Mouse (Mus musculus) midbrain, embryonic 16.5 days (tissue): ENCODE data around the gene H2-T3. TPM values are rescaled to one million over a fixed set of nuclear protein-coding genes. Genes with fewer than 3 reads are reported as not detected.
"Not testable (repeated sequence)": the region's sequence is repeated elsewhere in the genome, so short reads cannot be mapped to it uniquely, and the experiment has no call there.

ENCODE experiments used
- ATAC-seq: fragments of 200-750 bp; cut with Nextera tagmentation; 2 replicates; pipeline ENCODE4 v1.8.0; 2017; ENCODE audit warnings: moderate TSS enrichment
- H3K27ac ChIP-seq: fragments of 300-500 bp; sonication (generic); 2 replicates; pipeline ENCODE4 v1.5.1; 2014; ENCODE audit warnings: mild to moderate bottlenecking, low read length, mixed read lengths
- H3K27me3 ChIP-seq: fragments of 300-500 bp; sonication (generic); 2 replicates; pipeline ENCODE4 v1.6.1; 2014; ENCODE audit warnings: low read depth, low read length, mixed read lengths; ENCODE audit not compliant: control insufficient read depth, insufficient read depth
- H3K36me3 ChIP-seq: fragments of 300-500 bp; sonication (generic); 2 replicates; pipeline ENCODE4 v1.6.1; 2014; ENCODE audit warnings: mild to moderate bottlenecking, low read length, moderate library complexity, mixed read lengths; ENCODE audit not compliant: control insufficient read depth, insufficient read depth
- H3K4me1 ChIP-seq: fragments of 300-500 bp; sonication (generic); 2 replicates; pipeline ENCODE4 v1.6.1; 2014; ENCODE audit warnings: mild to moderate bottlenecking, low read length, mixed read lengths; ENCODE audit not compliant: control insufficient read depth, insufficient read depth
- H3K4me2 ChIP-seq: fragments of 300-500 bp; sonication (generic); 2 replicates; pipeline ENCODE4 v1.6.1; 2014; ENCODE audit warnings: mild to moderate bottlenecking, low read length, mixed read lengths
- H3K4me3 ChIP-seq: fragments of 300-500 bp; sonication (generic); 2 replicates; pipeline ENCODE4 v1.5.1; 2014; ENCODE audit warnings: low read depth, mild to moderate bottlenecking, low read length, moderate library complexity, mixed read lengths
- H3K9ac ChIP-seq: fragments of 300-500 bp; sonication (generic); 2 replicates; pipeline ENCODE4 v1.6.1; 2014; ENCODE audit warnings: low read depth, low read length, mixed read lengths
- H3K9me3 ChIP-seq: fragments of 300-500 bp; sonication (generic); replicated peaks from 2 replicates; pipeline ENCODE4 v1.6.1; 2014; ENCODE audit warnings: mild to moderate bottlenecking, low read length, mixed read lengths; ENCODE audit not compliant: control insufficient read depth, poor library complexity, severe bottlenecking
- WGBS: fragments of 180-500 bp; shearing (Covaris S2); extraction: QIAGEN DNeasy Blood & Tissue Kit; methylation state at CpG from one replicate; pipeline ENCODE4 v1.1.7; 2014; 5-methylcytosine and 5-hydroxymethylcytosine counted together
- polyA plus RNA-seq: library from polyadenylated mRNA; unstranded; fragments of >200 nt; fragmentation: Nextera tagmentation; extraction: Ambion mirVana; gene quantifications from 2 replicates; pipeline ENCODE4 v1.2.1, GENCODE M21; 2015

H2-T3 gene
- polyA plus RNA-seq, 1 experiment from 2014 or later: not detected

- not testable (repeated sequence) for H3K27ac ChIP-seq, H3K4me3 ChIP-seq, H3K9ac ChIP-seq, H3K9me3 ChIP-seq, H3K4me2 ChIP-seq, H3K4me1 ChIP-seq, H3K36me3 ChIP-seq, ATAC-seq
- peaks cover 13% of the 10 kb centered on the region for H3K27me3 ChIP-seq
- WGBS: 40% methylated on average over 4 of the region's 4 CpGs
Observed at GRCm38 (mm10) chr17:36151200-36151599, 38.9 kb downstream of the H2-T3 start.

DNA sequence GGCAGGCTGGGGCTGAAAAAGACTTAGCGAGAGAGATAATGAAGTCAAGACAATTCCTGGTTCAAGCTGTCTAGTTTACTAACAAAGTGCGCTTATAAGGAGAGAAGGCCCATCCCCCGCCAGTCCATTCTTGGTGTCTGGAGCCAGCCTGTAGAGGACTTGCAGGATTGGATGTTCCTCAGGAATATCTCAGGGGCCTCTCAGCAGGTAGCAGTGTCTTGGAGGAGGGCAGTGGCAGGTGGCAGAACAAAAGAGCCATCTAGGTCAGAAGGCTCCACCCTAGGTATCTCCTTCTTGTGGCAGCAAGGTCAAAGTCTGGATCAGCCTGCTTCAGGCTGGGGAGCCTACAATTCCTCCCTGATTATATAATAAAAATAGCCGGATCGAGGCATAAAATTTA lies 41.6 kb downstream of the H2-T3 start:
- H3K27ac ChIP-seq, ATAC-seq, H3K9ac ChIP-seq, H3K4me1 ChIP-seq, H3K36me3 ChIP-seq, H3K4me3 ChIP-seq, H3K4me2 ChIP-seq, H3K9me3 ChIP-seq: not testable (repeated sequence)
- 65% methylated on average over 5 of the region's 5 CpGs for WGBS
- peaks cover 24% of the 10 kb centered on the region for H3K27me3 ChIP-seq

DNA sequence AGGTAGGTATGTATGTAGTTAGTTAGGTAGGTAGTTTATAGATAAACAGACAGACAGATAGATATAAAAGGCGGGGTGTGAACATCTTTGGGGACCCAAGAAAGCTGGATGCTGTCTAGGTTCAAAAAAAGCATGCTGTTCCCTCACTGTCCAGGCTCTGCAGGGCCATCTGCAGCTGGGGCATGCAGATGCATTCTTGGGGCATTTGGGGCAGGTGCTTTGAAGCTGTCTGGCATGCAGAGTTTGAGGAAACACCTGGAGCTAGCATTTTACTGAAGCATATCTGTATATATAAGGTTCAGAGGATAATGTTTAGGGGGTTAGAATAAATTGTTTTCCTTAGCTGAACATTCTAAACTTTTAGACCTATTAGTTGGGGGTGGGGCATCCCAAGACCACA lies 43.1 kb downstream of the H2-T3 start:
- H3K9me3 ChIP-seq, H3K4me2 ChIP-seq, H3K4me1 ChIP-seq, H3K4me3 ChIP-seq, H3K9ac ChIP-seq, H3K36me3 ChIP-seq, ATAC-seq, H3K27ac ChIP-seq: not testable (repeated sequence)
- WGBS: 89% methylated on average over 1 of the region's 1 CpGs
- H3K27me3 ChIP-seq: peaks cover 30% of the 10 kb centered on the region

DNA sequence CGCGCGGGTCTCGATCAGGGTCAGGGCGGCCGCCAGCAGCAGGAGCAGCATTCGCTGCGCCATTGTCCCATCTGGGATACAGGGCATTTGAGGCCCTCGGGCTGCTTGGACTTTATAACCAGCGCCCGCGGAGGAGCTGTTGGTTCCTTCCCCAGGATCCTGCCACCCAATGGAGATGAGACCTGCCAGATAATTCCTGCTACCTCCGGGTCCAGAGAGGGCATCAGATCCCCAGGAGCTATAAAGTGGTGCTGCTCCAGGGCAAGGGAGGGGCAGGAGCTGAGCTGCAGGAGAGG lies 44.3 kb downstream of the H2-T3 start:
- not testable (repeated sequence) for ATAC-seq
- H3K27me3 ChIP-seq: peaks cover 30% of the 10 kb centered on the region

DNA sequence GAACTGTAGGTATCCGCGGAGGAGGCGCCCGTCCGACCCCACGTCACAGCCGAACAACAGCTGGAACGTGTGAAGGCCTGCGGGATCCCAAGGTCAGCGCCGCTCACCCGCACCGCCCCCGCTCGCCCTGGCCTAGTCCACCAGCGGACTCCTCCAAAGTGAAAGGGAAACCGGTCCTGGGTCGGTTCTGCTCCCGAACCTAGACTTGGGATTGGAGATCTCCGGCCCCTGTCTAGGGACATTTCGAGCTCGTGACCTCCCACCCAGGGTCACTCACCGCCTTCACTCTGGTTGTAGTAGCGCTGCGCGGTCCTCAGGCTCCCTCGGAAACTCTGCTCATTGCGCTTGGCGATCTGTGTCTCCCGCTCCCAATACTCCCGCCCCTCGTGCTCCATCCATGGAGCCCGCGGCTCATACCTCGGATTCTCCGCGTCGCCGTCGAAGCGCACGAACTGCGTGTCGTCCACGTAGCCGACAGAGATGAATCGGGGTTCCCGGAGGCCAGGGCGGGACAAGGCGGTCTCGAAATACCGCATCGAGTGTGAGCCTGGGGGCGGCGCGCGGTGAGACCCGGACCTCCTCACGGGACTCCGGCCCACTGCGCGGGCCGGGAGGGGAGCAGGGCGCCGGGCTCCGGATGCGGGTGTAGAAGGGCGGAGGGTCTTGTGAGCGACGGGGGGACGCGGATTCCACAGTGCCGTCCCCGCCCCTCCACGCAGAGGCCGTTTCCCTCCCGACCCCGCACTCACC lies 44.8 kb downstream of the H2-T3 start:
- Histone ChIP-seq H3K27me3 (peaks cover 30% of the 10 kb centered on the region), H3K9me3 (no peaks in the 10 kb centered on the region), H3K9ac (0 out of 2 replicates have a peak overlapping the region, but pooled peaks have one; percentile 17)

More for the DNA sequence above, 44.3 kb downstream of the H2-T3 start:
- 2% methylated on average over 13 of the region's 13 CpGs for WGBS
- H3K9me3 ChIP-seq, H3K4me1 ChIP-seq, H3K36me3 ChIP-seq, H3K9ac ChIP-seq, H3K27ac ChIP-seq: not testable (repeated sequence)
- Histone ChIP-seq H3K4me3 (peak overlapping the region; percentile 31), H3K4me2 (peak overlapping the region; percentile 57)

GRCm38 (mm10) chr17:36136299-36136848 lies 53.7 kb downstream of the H2-T3 start:
- not testable (repeated sequence) for H3K4me3 ChIP-seq, H3K27ac ChIP-seq, H3K9ac ChIP-seq, H3K4me1 ChIP-seq, H3K27me3 ChIP-seq, H3K36me3 ChIP-seq, H3K9me3 ChIP-seq, ATAC-seq, H3K4me2 ChIP-seq
- WGBS: 75% methylated on average over 1 of the region's 1 CpGs

More for the DNA sequence above, 44.8 kb downstream of the H2-T3 start:
- H3K36me3 ChIP-seq: no peaks in the 10 kb centered on the region
- ATAC-seq: peak; percentile 32; the same call in 1 of the 2 replicates
- no peak overlapping the region for H3K27ac ChIP-seq
- H3K4me2 ChIP-seq: peak overlapping the region; percentile 57
- peaks cover 3% of the 10 kb centered on the region; the same call in 1 of the 2 replicates for H3K4me1 ChIP-seq
- WGBS: 2% methylated on average over 75 of the region's 78 CpGs
- peak overlapping the region; percentile 31 for H3K4me3 ChIP-seq

Other genes with a start within 250 kb of the H2-T3 start
- gene Abcf1, start 220.5 kb downstream of the H2-T3 start, polyA plus RNA-seq: 90.7 and 93.8 TPM in 2 replicates
- 63.3 and 66.8 TPM in 2 replicates for gene Gnl1, start 210.4 kb downstream of the H2-T3 start, polyA plus RNA-seq
- gene Prr3, start 210.1 kb downstream of the H2-T3 start, polyA plus RNA-seq: 102 and 107 TPM in 2 replicates
- gene H2-T24, start 169.7 kb downstream of the H2-T3 start, polyA plus RNA-seq: 8.0 and 8.8 TPM in 2 replicates
- 4.1 and 4.8 TPM in 2 replicates for gene H2-T23, start 157.4 kb downstream of the H2-T3 start, polyA plus RNA-seq
- 5.3 and 6.2 TPM in 2 replicates for gene H2-T22, start 147.5 kb downstream of the H2-T3 start, polyA plus RNA-seq
- gene Gm6034, start 147.3 kb downstream of the H2-T3 start, polyA plus RNA-seq: not detected in 2 replicates
- gene Gm11127, start 131.9 kb downstream of the H2-T3 start, polyA plus RNA-seq: not detected in 2 replicates
- not detected in 2 replicates for gene Gm19684, start 68.6 kb downstream of the H2-T3 start, polyA plus RNA-seq
- gene Gm7030, start 60.9 kb downstream of the H2-T3 start, polyA plus RNA-seq: not detected in 2 replicates
- not detected in 2 replicates for gene Gm8909, start 21.8 kb downstream of the H2-T3 start, polyA plus RNA-seq
- gene Rpp21, start 67.8 kb upstream of the H2-T3 start, polyA plus RNA-seq: 122 and 135 TPM in 2 replicates
- 26.2 and 28.6 TPM in 2 replicates for gene Trim39, start 82.0 kb upstream of the H2-T3 start, polyA plus RNA-seq
- gene H2-M10.2, start 96.2 kb upstream of the H2-T3 start, polyA plus RNA-seq: 0.25 and 0.33 TPM in 2 replicates
- gene H2-M10.1, start 135.9 kb upstream of the H2-T3 start, polyA plus RNA-seq: not detected in 2 replicates
- gene H2-M10.3, start 178.1 kb upstream of the H2-T3 start, polyA plus RNA-seq: not detected in 2 replicates